Mouse (Mus musculus) bone marrow macrophage, adult 2 months (primary cell): Measurements from ENCODE around the gene Nxf2.

Experiments used
- CTCF ChIP-seq: IDR thresholded peaks from 2 replicates; pipeline ENCODE4 v1.5.1; 2012; ENCODE audit warnings: low read depth, mild to moderate bottlenecking, low read length, moderate library complexity
- POLR2A ChIP-seq: IDR thresholded peaks from 2 replicates; pipeline ENCODE4 v1.6.1; 2012; ENCODE audit warnings: mild to moderate bottlenecking, low read depth, low read length, borderline replicate concordance

DNA sequence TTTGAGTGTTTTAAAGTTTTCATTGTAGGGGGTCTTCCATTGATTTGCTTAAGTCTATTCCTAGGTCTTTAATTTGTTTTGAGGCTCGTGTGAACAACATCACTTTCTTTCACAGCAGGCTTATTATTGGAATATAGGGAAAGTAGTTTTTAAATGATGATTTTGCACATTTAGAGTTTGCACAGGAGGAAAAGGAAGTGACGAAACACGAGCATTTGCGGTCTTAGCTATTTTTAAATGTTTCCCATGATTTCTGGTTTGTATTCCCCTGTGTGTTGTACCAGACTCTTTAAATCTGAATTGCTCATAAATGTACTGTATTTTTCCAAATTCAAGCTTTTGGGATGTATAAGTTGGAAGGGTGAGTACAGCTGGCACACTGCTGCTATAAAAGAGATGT is 54.2 kb downstream of the Nxf2 start:
- no peak for TF ChIP-seq POLR2A
- TF ChIP-seq CTCF: no peak
